Mouse (Mus musculus) cerebellum, adult 9-10 months (tissue): Measurements from ENCODE around the gene Crybg2.
A peak's percentile ranks its signal among the peaks of the same experiment; 100 is the strongest.

ENCODE experiments used
- DNase-seq: peaks from one replicate; pipeline ENCODE4 v3.0.0; 2022

Crybg2 gene

DNA sequence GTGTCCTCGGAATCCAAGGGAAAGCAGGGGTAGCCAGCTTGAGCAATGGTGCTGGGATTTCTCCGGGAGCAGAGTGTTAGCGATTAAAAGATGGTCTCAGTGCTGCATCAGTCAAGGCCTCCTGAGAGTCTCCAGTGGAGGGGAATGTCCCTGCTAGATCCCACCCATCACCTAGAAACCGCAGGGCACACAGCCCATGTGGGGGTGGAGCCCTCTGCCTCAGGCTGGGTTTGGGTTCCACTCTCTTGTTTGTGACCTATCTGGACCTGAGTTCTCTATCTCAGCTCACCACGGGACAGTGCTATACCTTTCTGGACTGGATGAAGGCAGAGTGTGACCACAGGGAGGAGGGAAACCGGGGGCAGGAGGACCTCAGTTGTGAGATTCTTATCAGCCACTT is 1.7 kb upstream of the Crybg2 start:
- no peak for DNase-seq

GRCm38 (mm10) chr4:134061166-134061830 is 683 bp downstream of the Crybg2 start:
- DNase-seq, result no peak

DNA sequence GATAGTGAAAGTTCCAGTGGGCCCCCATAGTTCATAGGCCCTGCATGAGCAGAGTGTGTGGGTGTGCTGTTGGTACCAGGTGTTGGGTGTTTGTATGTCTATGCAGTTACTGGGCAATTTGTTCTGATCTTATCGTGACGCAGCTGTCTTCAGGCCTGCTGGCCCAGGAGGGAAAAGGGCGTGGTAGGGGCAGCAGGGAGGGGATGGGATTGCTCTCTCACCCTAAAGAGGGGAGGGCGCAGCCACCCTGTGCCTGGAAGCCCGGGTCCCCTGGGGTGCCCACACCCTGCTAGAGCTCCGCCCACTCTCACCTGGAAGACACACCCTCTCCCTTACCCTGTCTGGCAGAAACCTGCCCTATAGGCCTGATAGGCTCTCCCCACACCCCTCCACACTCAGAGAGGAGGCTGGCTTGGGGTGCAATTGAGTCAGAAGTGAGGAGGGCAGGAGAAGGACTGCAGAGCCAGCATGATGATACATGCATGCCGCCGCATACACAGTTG is 1.4 kb downstream of the Crybg2 start:
- DNase-seq, result no peak

GRCm38 (mm10) chr4:134062561-134062960 is 1.9 kb downstream of the Crybg2 start:
- DNase-seq, result no peak

GRCm38 (mm10) chr4:134065431-134066004 is 4.9 kb downstream of the Crybg2 start:
- DNase-seq, result no peak

- DNase-seq, result no peak
Measured at GRCm38 (mm10) chr4:134067383-134067782, 6.8 kb downstream of the Crybg2 start.

DNA sequence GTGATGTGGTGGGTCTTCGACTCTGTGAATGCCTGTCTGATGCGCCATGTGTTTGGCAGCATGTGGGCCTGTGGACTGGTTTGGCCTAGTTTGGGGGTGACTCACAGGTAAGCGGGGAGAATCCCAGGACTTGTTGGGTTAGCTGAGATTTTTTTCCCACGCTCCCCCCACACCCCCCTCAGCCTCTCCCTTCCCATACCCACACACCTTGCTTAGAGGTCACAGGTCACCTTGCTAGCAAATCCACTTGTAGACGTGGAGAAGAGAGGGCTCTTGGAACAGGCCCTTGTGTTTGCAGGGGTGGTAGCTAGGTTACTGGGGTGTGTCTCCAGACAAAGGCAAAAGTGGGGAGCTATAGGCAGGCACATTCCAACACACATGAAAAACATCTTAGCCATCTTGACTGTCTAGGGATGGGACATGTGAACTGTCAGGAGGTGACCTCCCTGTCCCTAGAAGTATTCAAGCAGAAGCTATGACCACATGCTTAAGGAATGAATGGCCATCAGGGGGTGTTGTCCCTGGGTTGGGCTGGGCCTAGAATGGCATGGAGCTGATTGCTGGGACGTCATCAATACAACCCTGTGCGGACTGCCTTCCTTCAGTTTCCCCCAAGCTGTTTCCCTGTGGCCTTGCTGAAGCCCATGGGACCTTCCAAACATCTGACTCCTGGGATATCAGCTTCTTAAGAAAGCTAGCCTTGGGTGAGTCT is 7.4 kb downstream of the Crybg2 start:
- DNase-seq, result no peak

- no peak for DNase-seq
Measured at GRCm38 (mm10) chr4:134068793-134069580, 8.4 kb downstream of the Crybg2 start.

GRCm38 (mm10) chr4:134078694-134079093 is 18.1 kb downstream of the Crybg2 start:
- peak; percentile 28 for DNase-seq

GRCm38 (mm10) chr4:134080674-134081073 is 20.1 kb downstream of the Crybg2 start:
- no peak for DNase-seq

GRCm38 (mm10) chr4:134081730-134082386 is 21.2 kb downstream of the Crybg2 start:
- peak; percentile 58 for DNase-seq

DNA sequence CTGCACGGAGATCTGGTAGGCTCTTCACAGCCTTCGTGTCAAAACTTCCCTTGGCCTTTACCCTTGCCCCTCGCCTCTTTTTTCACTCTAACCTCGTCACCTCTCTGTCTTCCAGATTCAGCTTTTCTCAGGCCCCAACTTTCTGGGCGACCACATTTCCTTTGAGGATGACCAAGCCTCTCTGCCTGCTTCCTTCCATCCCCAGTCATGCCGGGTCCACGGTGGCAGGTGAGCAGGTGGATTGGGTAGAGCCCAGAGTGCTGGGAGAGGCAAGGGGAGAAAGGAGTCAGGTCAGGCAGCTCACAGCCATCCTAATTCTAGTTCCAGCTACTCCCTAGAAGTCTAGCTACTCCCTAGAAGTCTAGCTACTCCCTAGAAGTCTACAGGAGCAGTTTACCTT is 21.8 kb downstream of the Crybg2 start:
- no peak for DNase-seq

DNA sequence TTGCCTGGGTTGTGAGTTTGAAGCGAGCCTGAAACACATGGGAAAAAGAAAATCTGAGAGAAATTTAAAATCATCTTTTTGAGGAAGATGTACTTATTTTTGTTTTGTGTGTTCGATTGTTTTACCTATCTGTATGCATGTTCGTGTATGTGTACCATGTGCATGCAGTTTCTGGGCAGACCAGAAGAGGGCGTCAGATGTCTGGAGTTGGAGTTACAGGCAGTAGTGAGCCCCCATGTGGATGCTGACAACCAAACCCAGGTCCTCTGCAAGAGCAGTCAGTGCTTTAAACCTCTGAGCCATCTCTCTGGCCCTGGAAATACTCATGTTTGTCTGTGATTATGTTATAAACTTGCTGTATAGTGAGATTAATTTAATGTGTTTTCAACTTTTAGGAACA is 24.4 kb downstream of the Crybg2 start:
- no peak for DNase-seq

DNA sequence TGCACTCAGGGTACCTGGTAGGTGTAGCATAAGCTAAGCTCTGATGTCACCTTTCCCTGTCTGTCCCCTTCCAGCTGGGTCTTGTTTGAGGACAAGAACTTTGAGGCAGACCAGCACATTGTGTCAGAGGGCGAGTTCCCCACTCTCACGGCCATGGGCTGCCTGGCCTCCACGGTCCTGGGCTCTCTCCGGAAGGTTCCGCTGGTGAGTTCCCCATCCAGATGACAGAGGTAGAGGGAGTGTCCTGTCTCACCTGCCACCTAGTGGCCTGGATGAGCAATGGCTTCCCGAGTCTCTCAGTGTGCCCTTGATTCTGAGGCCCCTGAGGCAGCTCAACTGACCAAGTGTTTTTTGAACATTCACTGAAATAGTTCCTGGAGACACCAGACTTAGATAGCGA is 26.8 kb downstream of the Crybg2 start:
- DNase-seq, result peak; percentile 62

DNA sequence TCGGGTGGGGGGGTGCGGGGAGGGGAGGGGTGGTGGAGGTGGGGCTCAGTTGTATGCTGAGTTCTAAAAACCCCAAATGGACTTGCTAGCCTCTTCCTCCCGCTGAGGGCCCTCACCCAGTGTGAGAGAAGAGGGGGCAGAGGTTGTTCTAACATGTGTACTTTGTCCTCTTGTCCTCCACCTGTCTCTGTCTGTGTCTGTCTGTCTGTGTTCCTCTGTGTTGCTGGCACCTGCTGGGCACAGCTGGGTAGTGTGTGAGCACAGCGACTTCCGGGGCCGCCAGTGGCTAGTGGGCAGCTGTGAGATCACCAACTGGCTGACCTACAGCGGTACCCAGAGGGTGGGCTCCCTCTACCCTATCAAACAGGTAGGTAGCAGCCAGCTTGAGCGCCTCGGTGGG is 28.4 kb downstream of the Crybg2 start:
- DNase-seq, result no peak

- DNase-seq, result no peak
Measured at GRCm38 (mm10) chr4:134090521-134091224, 30.1 kb downstream of the Crybg2 start.

DNA sequence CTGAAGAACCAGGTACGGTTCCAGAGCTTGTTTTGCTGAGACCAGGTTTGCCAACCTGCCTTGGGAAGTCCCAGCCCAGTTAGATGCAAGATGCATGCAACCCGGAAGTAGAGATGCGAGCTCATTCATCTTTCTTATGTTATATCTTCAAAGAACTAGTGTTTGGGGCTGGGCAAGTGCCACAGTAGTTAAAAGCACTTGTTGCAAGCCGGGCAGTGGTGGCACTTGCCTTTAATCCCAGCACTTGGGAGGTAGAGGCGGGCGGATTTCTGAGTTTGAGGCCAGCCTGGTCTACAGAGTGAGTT is 30.6 kb downstream of the Crybg2 start:
- DNase-seq, result no peak

GRCm38 (mm10) chr4:134092382-134093288 is 32.0 kb downstream of the Crybg2 start:
- no peak for DNase-seq

DNA sequence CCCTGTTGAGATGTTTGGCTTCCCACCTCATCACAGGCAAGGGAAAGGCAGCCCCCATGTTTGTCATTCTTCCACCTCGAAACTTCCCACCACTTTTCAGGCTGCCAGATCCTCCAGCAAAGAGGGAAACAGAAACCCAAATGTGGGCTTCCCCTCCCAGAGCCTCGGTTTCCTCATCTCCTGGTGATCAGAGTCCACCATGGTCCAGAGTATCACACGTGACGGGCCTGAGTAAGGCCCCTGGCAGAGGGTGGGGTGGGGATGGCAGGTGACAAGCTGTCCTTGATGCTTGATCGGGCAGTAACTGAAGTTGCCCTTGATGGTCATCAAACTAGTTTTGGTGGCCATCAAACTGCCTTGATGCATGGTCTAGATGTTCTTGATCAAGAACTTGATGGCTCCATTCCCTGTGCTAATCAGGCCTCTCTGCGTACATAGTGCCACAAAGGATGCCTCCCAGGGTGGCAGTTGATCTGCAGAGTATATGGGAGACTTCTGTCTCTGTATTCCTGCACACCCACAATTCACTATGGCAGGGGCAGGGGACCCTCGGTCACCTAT is 33.5 kb downstream of the Crybg2 start:
- no peak for DNase-seq

- DNase-seq, result no peak
Measured at GRCm38 (mm10) chr4:134094923-134095547, 34.4 kb downstream of the Crybg2 start, which contains the start of gene Cd52. Gene Cd52 (minus strand): TSS chr4:134095082.
